Mouse (Mus musculus): ENCODE results near the gene Ky. TPM values are rescaled to one million over a fixed set of nuclear protein-coding genes. Genes with fewer than 3 reads are reported as not detected.

The Ky gene
- total and polyA plus RNA-seq, 3 experiments = not detected

DNA sequence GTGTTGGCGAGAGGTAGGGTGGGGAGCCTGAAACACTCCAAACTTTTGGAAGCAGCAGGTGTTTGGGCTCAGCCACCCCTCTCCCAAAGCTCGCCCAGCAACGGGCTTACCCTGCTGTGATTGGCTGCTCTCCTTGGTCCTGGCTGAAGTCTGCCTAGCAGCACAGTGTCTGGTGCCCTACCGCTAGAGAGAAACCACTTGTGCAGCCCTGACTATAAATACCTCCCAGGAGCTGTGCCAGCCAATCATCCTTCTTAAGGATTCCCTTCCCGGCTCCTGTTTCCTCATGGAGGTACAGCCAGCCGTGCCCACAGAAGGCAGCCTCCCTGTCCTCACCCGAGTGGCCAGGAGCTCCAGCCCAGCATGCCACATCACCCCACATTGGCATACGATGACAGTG lies 5.9 kb downstream of the Ky start:
- no peak overlapping the region for H3K9ac ChIP-seq (ENCODE audit: control insufficient read depth, low read depth, low read length, poor library complexity, severe bottlenecking)
- no peaks in the 10 kb centered on the region for H3K4me1 ChIP-seq (ENCODE audit: control insufficient read depth in 1 of 2, insufficient read depth in 2 of 2, low read length in 2 of 2)
- H3K27me3 ChIP-seq (ENCODE audit: control insufficient read depth in 1 of 2, insufficient read depth in 2 of 2, low read length in 2 of 2) = no peaks in the 10 kb centered on the region
- H3K4me3 ChIP-seq (ENCODE audit: control insufficient read depth in 1 of 2, insufficient read depth in 1 of 2, low read depth in 2 of 2, low read length in 2 of 2) = no peak overlapping the region
- no peak overlapping the region for H3K27ac ChIP-seq (ENCODE audit: control insufficient read depth, low read depth, low read length)
- no peaks in the 10 kb centered on the region for H3K36me3 ChIP-seq (ENCODE audit: control insufficient read depth in 1 of 2, insufficient read depth in 2 of 2, low read length in 2 of 2)
- no peaks in the 10 kb centered on the region for H3K79me2 ChIP-seq (ENCODE audit: control insufficient read depth, insufficient read depth, low read length, poor library complexity)
- no peak for TF ChIP-seq MAX (IDR thresholded peaks at IDR 0.05; ENCODE audit: low read length)
- TF ChIP-seq SMC3 (IDR thresholded peaks at IDR 0.05; ENCODE audit: low read depth, low read length) = no peak
- no peak for TF ChIP-seq RCOR1 (IDR thresholded peaks at IDR 0.05; ENCODE audit: low read depth, low read length)
- no peak for TF ChIP-seq USF1 (IDR thresholded peaks at IDR 0.05; ENCODE audit: low read depth, low read length)
- no peak for TF ChIP-seq NRF1 (IDR thresholded peaks at IDR 0.05; ENCODE audit: insufficient read depth, low read depth, low read length, poor library complexity, severe bottlenecking)
- no peak for TF ChIP-seq MYC (IDR thresholded peaks at IDR 0.05; ENCODE audit: low read depth, low read length)
- no peak for TF ChIP-seq MXI1 (IDR thresholded peaks at IDR 0.05; ENCODE audit: low read depth, low read length)
- TF ChIP-seq TCF12 (IDR thresholded peaks at IDR 0.05; ENCODE audit: low read depth, low read length) = no peak
- no peak for TF ChIP-seq KAT2A (conservative IDR thresholded peaks at IDR 0.05; ENCODE audit: low read depth, low read length)
- no peak for TF ChIP-seq MAFK (IDR thresholded peaks at IDR 0.05; ENCODE audit: borderline replicate concordance, low read depth, low read length)
- no peak for TF ChIP-seq BHLHE40 (IDR thresholded peaks at IDR 0.05; ENCODE audit: borderline replicate concordance, low read depth, low read length)
- TF ChIP-seq TBP (IDR thresholded peaks at IDR 0.05; ENCODE audit: low read depth, low read length) = no peak
- no peak for TF ChIP-seq ZNF384 (IDR thresholded peaks at IDR 0.05; ENCODE audit: low read depth, low read length)
- TF ChIP-seq HCFC1 (IDR thresholded peaks at IDR 0.05; ENCODE audit: low read depth, low read length) = no peak
- TF ChIP-seq JUND (IDR thresholded peaks at IDR 0.05; ENCODE audit: low read depth, low read length) = no peak
- no peak for TF ChIP-seq NELFE (IDR thresholded peaks at IDR 0.05; ENCODE audit: low read depth, low read length)
- no peak for TF ChIP-seq MAZ (IDR thresholded peaks at IDR 0.05; ENCODE audit: low read depth, low read length)
- TF ChIP-seq POLR2A (IDR thresholded peaks at IDR 0.05; ENCODE audit: control insufficient read depth in 1 of 2, insufficient read depth in 1 of 2, low read depth in 1 of 2, low read length in 2 of 2, poor library complexity in 1 of 2) = no peak
- TF ChIP-seq ZC3H11A (IDR thresholded peaks at IDR 0.05; ENCODE audit: low read depth, low read length) = no peak
- no peak for TF ChIP-seq MEF2A (IDR thresholded peaks at IDR 0.05; ENCODE audit: extremely low read depth, insufficient replicate concordance, low read depth, low read length, poor library complexity, severe bottlenecking)
- no peaks in the 10 kb centered on the region for H3K9me3 ChIP-seq (replicated peaks; ENCODE audit: insufficient read depth, low read length)
- DNase-seq (ENCODE audit: low read depth, low spot score) = no peak

GRCm38 (mm10) chr9:102513578-102513977 lies 8.0 kb downstream of the Ky start:
- Histone ChIP-seq H3K27ac (ENCODE audit: control insufficient read depth, low read depth, low read length) (no peak overlapping the region), H3K4me1 (ENCODE audit: control insufficient read depth in 1 of 2, insufficient read depth in 2 of 2, low read length in 2 of 2) (no peaks in the 10 kb centered on the region)

More at GRCm38 (mm10) chr9:102513578-102513977, 8.0 kb downstream of the Ky start:
- DNase-seq (ENCODE audit: low read depth, low spot score) = no peak
- Histone ChIP-seq H3K79me2 (ENCODE audit: control insufficient read depth, insufficient read depth, low read length, poor library complexity) (no peaks in the 10 kb centered on the region), H3K4me3 (ENCODE audit: control insufficient read depth in 1 of 2, insufficient read depth in 1 of 2, low read depth in 2 of 2, low read length in 2 of 2) (no peak overlapping the region), H3K9ac (ENCODE audit: control insufficient read depth, low read depth, low read length, poor library complexity, severe bottlenecking) (no peak overlapping the region), H3K9me3 (replicated peaks; ENCODE audit: insufficient read depth, low read length) (no peaks in the 10 kb centered on the region), H3K36me3 (ENCODE audit: control insufficient read depth in 1 of 2, insufficient read depth in 2 of 2, low read length in 2 of 2) (no peaks in the 10 kb centered on the region), H3K27me3 (ENCODE audit: control insufficient read depth in 1 of 2, insufficient read depth in 2 of 2, low read length in 2 of 2) (no peaks in the 10 kb centered on the region)
- TF ChIP-seq TBP (IDR thresholded peaks at IDR 0.05; ENCODE audit: low read depth, low read length) (no peak), MXI1 (IDR thresholded peaks at IDR 0.05; ENCODE audit: low read depth, low read length) (no peak), MYB (IDR thresholded peaks at IDR 0.05; ENCODE audit: low read depth, low read length) (no peak), NRF1 (IDR thresholded peaks at IDR 0.05; ENCODE audit: insufficient read depth, low read depth, low read length, poor library complexity, severe bottlenecking) (no peak), TCF12 (IDR thresholded peaks at IDR 0.05; ENCODE audit: low read depth, low read length) (no peak), POLR2A (IDR thresholded peaks at IDR 0.05; ENCODE audit: control insufficient read depth in 1 of 2, insufficient read depth in 1 of 2, low read depth in 1 of 2, low read length in 2 of 2, poor library complexity in 1 of 2) (no peak), ZC3H11A (IDR thresholded peaks at IDR 0.05; ENCODE audit: low read depth, low read length) (no peak), GABPA (IDR thresholded peaks at IDR 0.05; ENCODE audit: low read depth, low read length) (no peak), MEF2A (IDR thresholded peaks at IDR 0.05; ENCODE audit: extremely low read depth, insufficient replicate concordance, low read depth, low read length, poor library complexity, severe bottlenecking) (no peak), USF1 (IDR thresholded peaks at IDR 0.05; ENCODE audit: low read depth, low read length) (no peak), TAL1 (IDR thresholded peaks at IDR 0.05; ENCODE audit: low read length) (no peak)
